Mouse (Mus musculus) heart, embryonic 16.5 days (tissue): ENCODE data around the gene Slc27a2. TPM values are rescaled to one million over a fixed set of nuclear protein-coding genes. Genes with fewer than 3 reads are reported as not detected.
A peak's percentile ranks its signal among the peaks of the same experiment; 100 is the strongest.
"Not testable (repeated sequence)": the region's sequence is repeated elsewhere in the genome, so short reads cannot be mapped to it uniquely, and the experiment has no call there.

Experiments
- ATAC-seq: fragments of 200-750 bp; cut with Nextera tagmentation; replicated peaks from 2 replicates; pipeline ENCODE4 v1.8.0; 2017; ENCODE audit warnings: moderate number of reproducible peaks; ENCODE audit not compliant: insufficient read depth, low FRiP score; ENCODE audit errors: extremely low read depth
- H3K27ac ChIP-seq: fragments of 300-500 bp; sonication (generic); 2 replicates; pipeline ENCODE4 v1.5.1; 2014; ENCODE audit warnings: mild to moderate bottlenecking, low read length, control low read depth, moderate library complexity
- H3K27me3 ChIP-seq: fragments of 300-500 bp; sonication (generic); 2 replicates; pipeline ENCODE4 v1.6.1; 2014; ENCODE audit warnings: low read length, mixed read lengths; ENCODE audit not compliant: control insufficient read depth, insufficient read depth
- H3K36me3 ChIP-seq: fragments of 300-500 bp; sonication (generic); 2 replicates; pipeline ENCODE4 v1.6.1; 2014; ENCODE audit not compliant: control insufficient read depth, insufficient read depth
- H3K4me1 ChIP-seq: fragments of 300-500 bp; sonication (generic); 2 replicates; pipeline ENCODE4 v1.6.1; 2014; ENCODE audit warnings: low read length, mixed read lengths; ENCODE audit not compliant: control insufficient read depth, insufficient read depth
- H3K4me2 ChIP-seq: fragments of 300-500 bp; sonication (generic); 2 replicates; pipeline ENCODE4 v1.6.1; 2014; ENCODE audit warnings: low read depth, mild to moderate bottlenecking, control low read depth, low read length
- H3K4me3 ChIP-seq: fragments of 300-500 bp; sonication (generic); 2 replicates; pipeline ENCODE4 v1.5.1; 2014; ENCODE audit warnings: mild to moderate bottlenecking, control low read depth, low read length
- H3K9ac ChIP-seq: fragments of 300-500 bp; sonication (generic); 2 replicates; pipeline ENCODE4 v1.6.1; 2014; ENCODE audit warnings: low read length, control low read depth
- H3K9me3 ChIP-seq: fragments of 300-500 bp; sonication (generic); replicated peaks from 2 replicates; pipeline ENCODE4 v1.6.1; 2016; ENCODE audit warnings: low read length; ENCODE audit not compliant: control insufficient read depth
- WGBS: fragments of 180-500 bp; shearing (Covaris S2); extraction: QIAGEN DNeasy Blood & Tissue Kit; methylation state at CpG from one replicate; pipeline ENCODE4 v1.1.7; 2014; 5-methylcytosine and 5-hydroxymethylcytosine counted together
- polyA plus RNA-seq: library from polyadenylated mRNA; unstranded; fragments of >200 nt; fragmentation: Nextera tagmentation; extraction: Ambion mirVana; gene quantifications from 2 replicates; pipeline ENCODE4 v1.2.1, GENCODE M21; 2015

Gene Slc27a2
- polyA plus RNA-seq, 1 experiment from 2014 or later = 0.80 TPM

GRCm38 (mm10) chr2:126606688-126607062 lies 54.5 kb downstream of the Slc27a2 start:
- no peaks in the 10 kb centered on the region for H3K27me3 ChIP-seq
- no peaks in the 10 kb centered on the region for H3K36me3 ChIP-seq
- H3K4me1 ChIP-seq = peaks cover 8% of the 10 kb centered on the region
- H3K9ac ChIP-seq = no peak overlapping the region
- H3K4me3 ChIP-seq = no peak overlapping the region
- H3K9me3 ChIP-seq = no peaks in the 10 kb centered on the region
- ATAC-seq = no peak
- no peak overlapping the region for H3K4me2 ChIP-seq
- H3K27ac ChIP-seq = no peak overlapping the region
- WGBS = 24% methylated on average over 4 of the region's 4 CpGs

GRCm38 (mm10) chr2:126607553-126608203 lies 55.5 kb downstream of the Slc27a2 start:
- WGBS = 44% methylated on average over 10 of the region's 10 CpGs
- 0 out of 2 replicates have a peak overlapping the region, but pooled peaks have one; percentile 15 for H3K9ac ChIP-seq
- H3K4me2 ChIP-seq = peak overlapping the region; percentile 38; the same call in 1 of the 2 replicates
- H3K9me3 ChIP-seq = no peaks in the 10 kb centered on the region
- H3K4me3 ChIP-seq = peak overlapping the region; percentile 3; the same call in 1 of the 2 replicates
- H3K36me3 ChIP-seq = no peaks in the 10 kb centered on the region
- ATAC-seq = peak; percentile 45; the same call in 1 of the 2 replicates
- H3K27me3 ChIP-seq = no peaks in the 10 kb centered on the region
- peaks cover 8% of the 10 kb centered on the region for H3K4me1 ChIP-seq
- H3K27ac ChIP-seq = peak overlapping the region; percentile 69

GRCm38 (mm10) chr2:126609600-126609999 lies 57.4 kb downstream of the Slc27a2 start:
- H3K27ac ChIP-seq, H3K4me2 ChIP-seq, H3K9ac ChIP-seq, H3K4me1 ChIP-seq, H3K9me3 ChIP-seq, H3K36me3 ChIP-seq, H3K4me3 ChIP-seq, H3K27me3 ChIP-seq, ATAC-seq: not testable (repeated sequence)
- 44% methylated on average over 12 of the region's 12 CpGs for WGBS

- 78% methylated on average over 3 of the region's 3 CpGs for WGBS
- no peak for ATAC-seq
- Histone ChIP-seq H3K27ac (no peak overlapping the region), H3K4me2 (no peak overlapping the region), H3K4me1 (peaks cover 9% of the 10 kb centered on the region), H3K36me3 (no peaks in the 10 kb centered on the region), H3K27me3 (no peaks in the 10 kb centered on the region), H3K4me3 (no peak overlapping the region), H3K9me3 (no peaks in the 10 kb centered on the region), H3K9ac (no peak overlapping the region)
Observed at GRCm38 (mm10) chr2:126615355-126615754, 63.1 kb downstream of the Slc27a2 start.

GRCm38 (mm10) chr2:126618470-126619179 lies 66.4 kb downstream of the Slc27a2 start:
- peak overlapping the region; percentile 45 for H3K27ac ChIP-seq

GRCm38 (mm10) chr2:126619249-126619704 lies 67.1 kb downstream of the Slc27a2 start, which contains the start of gene Hdc:
TSS of gene Hdc (minus strand) at chr2:126619299.
- no peaks in the 10 kb centered on the region for H3K27me3 ChIP-seq
- peak within 1 kb of the TSS; percentile 45 for H3K27ac ChIP-seq
- H3K36me3 ChIP-seq = no peaks in the 10 kb centered on the region
- peaks cover 9% of the 10 kb centered on the region for H3K4me1 ChIP-seq
- H3K4me2 ChIP-seq = peak within 1 kb of the TSS; percentile 48
- no peaks in the 10 kb centered on the region for H3K9me3 ChIP-seq
- ATAC-seq = peak; percentile 18; the same call in 1 of the 2 replicates
- peak within 1 kb of the TSS; percentile 38 for H3K9ac ChIP-seq
- WGBS = 36% methylated on average over 14 of the region's 14 CpGs
- H3K4me3 ChIP-seq = peak within 1 kb of the TSS; percentile 8

More at GRCm38 (mm10) chr2:126618470-126619179, 66.4 kb downstream of the Slc27a2 start:
- peaks cover 9% of the 10 kb centered on the region for H3K4me1 ChIP-seq
- peak overlapping the region; percentile 8 for H3K4me3 ChIP-seq
- no peaks in the 10 kb centered on the region for H3K9me3 ChIP-seq
- WGBS = 19% methylated on average over 8 of the region's 8 CpGs
- H3K36me3 ChIP-seq = no peaks in the 10 kb centered on the region
- peak; percentile 80 for ATAC-seq
- H3K27me3 ChIP-seq = no peaks in the 10 kb centered on the region
- peak overlapping the region; percentile 48 for H3K4me2 ChIP-seq
- peak overlapping the region; percentile 38 for H3K9ac ChIP-seq

- Histone ChIP-seq H3K27me3 (no peaks in the 10 kb centered on the region), H3K36me3 (no peaks in the 10 kb centered on the region), H3K9me3 (no peaks in the 10 kb centered on the region; the same call in 1 of the 2 replicates), H3K4me1 (peaks cover 9% of the 10 kb centered on the region), H3K9ac (no peak overlapping the region), H3K27ac (no peak overlapping the region), H3K4me3 (no peak overlapping the region), H3K4me2 (no peak overlapping the region)
- ATAC-seq = no peak
- WGBS = 79% methylated on average over 2 of the region's 2 CpGs
Observed at GRCm38 (mm10) chr2:126622455-126622854, 70.2 kb downstream of the Slc27a2 start.

GRCm38 (mm10) chr2:126623138-126623537 lies 70.9 kb downstream of the Slc27a2 start:
- Histone ChIP-seq H3K9me3 (no peaks in the 10 kb centered on the region; the same call in 1 of the 2 replicates), H3K27me3 (no peaks in the 10 kb centered on the region), H3K36me3 (no peaks in the 10 kb centered on the region), H3K4me2 (no peak overlapping the region), H3K27ac (no peak overlapping the region), H3K9ac (no peak overlapping the region), H3K4me3 (no peak overlapping the region), H3K4me1 (peaks cover 9% of the 10 kb centered on the region)
- ATAC-seq = no peak

GRCm38 (mm10) chr2:126628455-126628995 lies 76.3 kb downstream of the Slc27a2 start:
- no peak overlapping the region for H3K4me2 ChIP-seq
- H3K4me3 ChIP-seq = no peak overlapping the region
- no peaks in the 10 kb centered on the region for H3K4me1 ChIP-seq
- 78% methylated on average over 9 of the region's 9 CpGs for WGBS
- no peaks in the 10 kb centered on the region; the same call in 1 of the 2 replicates for H3K9me3 ChIP-seq
- H3K9ac ChIP-seq = no peak overlapping the region
- no peaks in the 10 kb centered on the region for H3K27me3 ChIP-seq
- H3K27ac ChIP-seq = no peak overlapping the region
- ATAC-seq = no peak
- peaks cover 7% of the 10 kb centered on the region for H3K36me3 ChIP-seq
